Mouse (Mus musculus): ENCODE data around the gene Olfr1034. TPM values are rescaled to one million over a fixed set of nuclear protein-coding genes. Genes with fewer than 3 reads are reported as not detected.

Olfr1034 gene
- polyA plus RNA-seq (2012; fragmentation: generic; extraction: Trizol), result not detected

GRCm38 (mm10) chr2:86045561-86045960, at the start of gene Olfr1034:
Olfr1034 (plus strand) TSS chr2:86045861.

GRCm38 (mm10) chr2:86005240-86005639, 40.4 kb upstream of the Olfr1034 start, which contains the start of gene Olfr1032:
Olfr1032 (plus strand) TSS chr2:86005540.

GRCm38 (mm10) chr2:86020406-86020805, 25.3 kb upstream of the Olfr1034 start, which contains the start of gene Olfr1033:
Olfr1033 (plus strand) TSS chr2:86020633.

GRCm38 (mm10) chr2:86073692-86074091, 28.0 kb downstream of the Olfr1034 start, which contains the start of gene Olfr1036:
Olfr1036 (plus strand) TSS chr2:86073992.

GRCm38 (mm10) chr2:86087285-86087684, 41.6 kb downstream of the Olfr1034 start, which contains the start of gene Olfr1037:
Olfr1037 (minus strand) TSS chr2:86087385.

Other genes starting within 250 kb of the Olfr1034 start
- not detected for gene Olfr1016, start 243.3 kb upstream of the Olfr1034 start, polyA plus RNA-seq (2012; fragmentation: generic; extraction: Trizol)
- not detected for gene Olfr1018, start 227.4 kb upstream of the Olfr1034 start, polyA plus RNA-seq (2012; fragmentation: generic; extraction: Trizol)
- not detected for gene Olfr1019, start 200.4 kb upstream of the Olfr1034 start, polyA plus RNA-seq (2012; fragmentation: generic; extraction: Trizol)
- not detected for gene Olfr1020, start 198.8 kb upstream of the Olfr1034 start, polyA plus RNA-seq (2012; fragmentation: generic; extraction: Trizol)
- gene Olfr1022, start 177.3 kb upstream of the Olfr1034 start, polyA plus RNA-seq (2012; fragmentation: generic; extraction: Trizol), result not detected
- gene Olfr1023, start 160.2 kb upstream of the Olfr1034 start, polyA plus RNA-seq (2012; fragmentation: generic; extraction: Trizol), result not detected
- gene Olfr1024, start 140.8 kb upstream of the Olfr1034 start, polyA plus RNA-seq (2012; fragmentation: generic; extraction: Trizol), result not detected
- not detected for gene Olfr1025-ps1, start 130.7 kb upstream of the Olfr1034 start, polyA plus RNA-seq (2012; fragmentation: generic; extraction: Trizol)
- not detected for gene Olfr1026, start 124.3 kb upstream of the Olfr1034 start, polyA plus RNA-seq (2012; fragmentation: generic; extraction: Trizol)
- gene Olfr1028, start 95.4 kb upstream of the Olfr1034 start, polyA plus RNA-seq (2012; fragmentation: generic; extraction: Trizol), result not detected
- gene Olfr1029, start 72.0 kb upstream of the Olfr1034 start, polyA plus RNA-seq (2012; fragmentation: generic; extraction: Trizol), result not detected
- gene Olfr1030, start 66.6 kb upstream of the Olfr1034 start, polyA plus RNA-seq (2012; fragmentation: generic; extraction: Trizol), result not detected
- not detected for gene Olfr1031, start 55.6 kb upstream of the Olfr1034 start, polyA plus RNA-seq (2012; fragmentation: generic; extraction: Trizol)
- not detected for gene Olfr1032, start 40.3 kb upstream of the Olfr1034 start, polyA plus RNA-seq (2012; fragmentation: generic; extraction: Trizol)
- gene Olfr1033, start 25.2 kb upstream of the Olfr1034 start, polyA plus RNA-seq (2012; fragmentation: generic; extraction: Trizol), result not detected
- not detected for gene Olfr1036, start 28.1 kb downstream of the Olfr1034 start, polyA plus RNA-seq (2012; fragmentation: generic; extraction: Trizol)
- gene Olfr1037, start 41.5 kb downstream of the Olfr1034 start, polyA plus RNA-seq (2012; fragmentation: generic; extraction: Trizol), result not detected
- gene Olfr1039, start 90.1 kb downstream of the Olfr1034 start, polyA plus RNA-seq (2012; fragmentation: generic; extraction: Trizol), result not detected
- not detected for gene Olfr1040, start 100.9 kb downstream of the Olfr1034 start, polyA plus RNA-seq (2012; fragmentation: generic; extraction: Trizol)
- not detected for gene Olfr1042, start 116.0 kb downstream of the Olfr1034 start, polyA plus RNA-seq (2012; fragmentation: generic; extraction: Trizol)
- not detected for gene Olfr1043, start 121.7 kb downstream of the Olfr1034 start, polyA plus RNA-seq (2012; fragmentation: generic; extraction: Trizol)
- not detected for gene Olfr1044, start 132.0 kb downstream of the Olfr1034 start, polyA plus RNA-seq (2012; fragmentation: generic; extraction: Trizol)
- not detected for gene Olfr52, start 139.8 kb downstream of the Olfr1034 start, polyA plus RNA-seq (2012; fragmentation: generic; extraction: Trizol)
- gene Olfr1045, start 157.1 kb downstream of the Olfr1034 start, polyA plus RNA-seq (2012; fragmentation: generic; extraction: Trizol), result not detected
- gene Olfr1046, start 173.5 kb downstream of the Olfr1034 start, polyA plus RNA-seq (2012; fragmentation: generic; extraction: Trizol), result not detected
- gene Olfr1047, start 185.5 kb downstream of the Olfr1034 start, polyA plus RNA-seq (2012; fragmentation: generic; extraction: Trizol), result not detected
- gene Olfr1048, start 194.4 kb downstream of the Olfr1034 start, polyA plus RNA-seq (2012; fragmentation: generic; extraction: Trizol), result not detected
- not detected for gene Olfr1049, start 212.5 kb downstream of the Olfr1034 start, polyA plus RNA-seq (2012; fragmentation: generic; extraction: Trizol)
- gene Olfr1051, start 233.2 kb downstream of the Olfr1034 start, polyA plus RNA-seq (2012; fragmentation: generic; extraction: Trizol), result not detected
- not detected for gene Olfr1052, start 246.6 kb downstream of the Olfr1034 start, polyA plus RNA-seq (2012; fragmentation: generic; extraction: Trizol)

Measured in C3H10T1/2 (cell line).